Mouse (Mus musculus) right cerebral cortex, postnatal 4 days (tissue): ENCODE results near the gene Tmem150b.

ENCODE experiments used
- DNase-seq: peaks from one replicate; pipeline ENCODE4 v3.0.0-alpha.2; 2022

Tmem150b gene

GRCm38 (mm10) chr7:4725169-4725568, at the start of gene Tmem150b:
Gene Tmem150b (minus strand): TSS chr7:4725249.
- DNase-seq = no peak

GRCm38 (mm10) chr7:4771202-4771601, 46.2 kb upstream of the Tmem150b start, which contains the start of gene Fam71e2:
Gene Fam71e2 (minus strand): TSS chr7:4771302.
- no peak for DNase-seq

DNA sequence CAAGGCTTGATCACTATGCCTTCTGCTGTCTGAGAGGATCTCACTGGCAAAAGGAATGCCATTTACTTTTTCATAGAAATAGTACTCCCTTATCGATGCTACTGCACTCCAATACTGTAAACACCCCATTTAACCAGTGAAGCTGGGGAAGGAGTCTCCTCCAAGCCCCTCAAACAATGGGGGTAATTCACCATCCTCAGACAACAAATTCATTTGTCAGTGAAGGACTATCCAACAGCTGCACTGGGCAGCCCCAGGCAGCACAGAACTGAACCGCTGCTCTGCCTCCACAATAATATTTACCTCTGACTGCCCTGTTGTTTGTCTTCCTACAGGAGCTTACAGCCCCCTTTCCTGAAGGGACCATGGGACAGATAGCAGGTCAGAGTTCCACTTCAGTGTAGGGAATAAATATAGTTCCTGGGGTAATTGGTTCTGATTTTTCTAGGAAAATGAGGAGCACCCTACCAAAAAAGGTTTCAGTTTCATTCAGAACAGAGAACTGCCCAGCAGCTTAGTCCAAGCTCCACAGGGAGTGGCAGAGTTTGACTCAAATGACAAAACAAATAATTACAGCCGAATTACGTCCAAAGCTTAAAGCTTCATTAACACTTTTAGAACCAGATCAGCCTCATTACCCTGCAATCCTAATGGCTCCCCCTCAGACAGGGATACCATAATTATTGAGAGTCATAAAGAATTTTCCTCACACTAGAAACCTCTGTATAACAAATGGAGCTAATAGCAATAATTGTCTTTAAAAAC, 40.1 kb upstream of the Tmem150b start:
- no peak for DNase-seq

GRCm38 (mm10) chr7:4759670-4760069, 34.6 kb upstream of the Tmem150b start:
- no peak for DNase-seq

DNA sequence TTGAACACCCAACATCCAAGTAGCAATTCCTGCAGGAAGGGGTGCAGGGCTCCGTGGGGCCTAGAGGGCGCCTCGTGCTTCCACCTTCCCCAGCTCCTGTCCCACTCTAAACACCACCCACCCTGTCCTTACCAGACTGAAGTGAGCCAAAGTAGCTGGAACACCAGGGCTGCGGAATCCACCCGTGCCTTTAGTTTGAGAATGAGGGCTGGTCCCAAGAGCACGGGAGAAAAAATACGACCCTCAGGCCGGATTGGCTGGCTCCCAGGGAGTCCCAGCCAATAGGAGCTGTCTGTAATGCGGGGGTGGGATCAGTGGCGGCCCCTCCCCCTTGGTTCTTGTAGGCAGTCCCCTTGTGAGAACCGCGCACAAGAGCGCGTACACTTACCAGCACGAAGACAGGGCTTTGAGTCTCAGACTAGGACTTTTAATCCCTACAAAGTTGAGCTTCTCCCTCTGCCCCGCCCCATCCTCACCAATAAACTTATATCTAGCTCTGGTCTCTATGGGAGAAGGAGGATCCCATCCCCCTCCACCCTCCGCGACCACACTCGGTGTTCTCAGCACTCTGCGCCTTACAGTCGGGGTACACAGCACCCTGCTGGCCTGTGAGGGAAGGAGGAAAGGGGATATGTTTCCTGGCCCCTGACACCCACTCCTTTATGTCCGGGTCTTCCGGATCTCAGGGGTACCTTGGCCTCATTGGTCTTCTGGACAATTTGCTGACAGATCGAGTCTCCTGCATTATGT, 27.9 kb upstream of the Tmem150b start, which contains the start of gene Cox6b2:
TSS of gene Cox6b2 (minus strand) at position 274 of the 750 bp plus-strand sequence.
- DNase-seq = peak; percentile 85

DNA sequence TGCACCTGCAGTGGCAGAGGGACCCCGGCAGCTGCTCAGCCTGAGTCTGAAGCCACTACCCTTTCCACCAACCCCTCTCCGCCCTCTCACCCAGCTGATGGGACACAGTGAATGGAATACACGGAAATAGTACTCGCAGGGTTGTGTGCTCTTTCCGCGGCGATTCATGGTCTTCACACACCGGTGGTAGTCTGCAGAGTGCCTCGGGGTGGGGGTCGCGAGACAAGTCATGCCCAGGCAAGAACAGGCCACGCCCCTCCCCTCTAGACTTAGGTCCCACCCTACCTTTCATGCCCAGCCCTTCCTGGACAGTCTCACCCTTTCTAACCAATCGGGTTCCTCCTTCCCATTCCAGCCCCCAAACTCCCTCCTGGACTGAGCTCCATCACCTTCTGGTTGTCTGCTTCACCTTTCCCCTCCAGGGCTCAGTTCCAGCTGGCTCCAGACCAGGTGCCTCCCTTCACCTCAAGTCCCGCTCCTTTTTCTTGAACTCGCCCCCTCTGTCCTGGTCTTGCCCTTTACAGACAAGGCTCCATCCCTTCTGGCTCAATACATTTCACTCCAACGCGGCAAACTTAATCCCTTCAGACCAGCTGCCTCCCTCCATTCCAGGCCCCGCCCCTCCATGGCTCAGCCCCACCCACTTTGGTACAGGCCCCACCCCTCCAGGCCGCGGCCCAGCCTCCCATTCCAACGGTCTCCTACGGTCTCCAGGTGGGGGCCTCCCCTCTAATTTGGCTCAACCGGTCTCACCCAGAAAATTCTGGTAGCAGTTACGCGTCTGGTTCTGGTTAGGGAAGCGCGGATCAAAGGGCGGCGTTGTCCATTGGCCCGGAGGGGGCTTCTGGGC, 27.1 kb upstream of the Tmem150b start:
- DNase-seq = peak; percentile 30

GRCm38 (mm10) chr7:4749169-4749568, 24.1 kb upstream of the Tmem150b start:
- no peak for DNase-seq

DNA sequence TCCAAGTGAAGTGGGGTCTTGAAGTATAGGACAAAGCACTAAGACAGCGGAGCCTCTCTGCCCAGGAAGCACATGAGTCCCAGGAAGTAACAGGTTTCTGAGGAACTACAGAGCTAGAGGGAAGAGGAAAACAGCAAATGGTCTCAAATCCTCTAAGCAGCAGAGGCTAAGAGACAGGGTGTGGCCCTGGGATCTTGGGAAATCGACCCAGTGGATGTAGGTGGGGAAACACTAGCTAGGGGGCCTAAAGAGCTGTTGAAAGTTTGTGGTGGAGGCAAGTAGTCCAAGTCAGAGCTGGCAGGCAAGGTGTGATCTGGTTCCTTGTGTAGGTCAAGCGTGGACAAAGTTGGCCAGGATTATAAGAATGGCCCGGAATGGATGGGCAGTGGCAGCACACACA, 23.3 kb upstream of the Tmem150b start:
- DNase-seq = no peak

DNA sequence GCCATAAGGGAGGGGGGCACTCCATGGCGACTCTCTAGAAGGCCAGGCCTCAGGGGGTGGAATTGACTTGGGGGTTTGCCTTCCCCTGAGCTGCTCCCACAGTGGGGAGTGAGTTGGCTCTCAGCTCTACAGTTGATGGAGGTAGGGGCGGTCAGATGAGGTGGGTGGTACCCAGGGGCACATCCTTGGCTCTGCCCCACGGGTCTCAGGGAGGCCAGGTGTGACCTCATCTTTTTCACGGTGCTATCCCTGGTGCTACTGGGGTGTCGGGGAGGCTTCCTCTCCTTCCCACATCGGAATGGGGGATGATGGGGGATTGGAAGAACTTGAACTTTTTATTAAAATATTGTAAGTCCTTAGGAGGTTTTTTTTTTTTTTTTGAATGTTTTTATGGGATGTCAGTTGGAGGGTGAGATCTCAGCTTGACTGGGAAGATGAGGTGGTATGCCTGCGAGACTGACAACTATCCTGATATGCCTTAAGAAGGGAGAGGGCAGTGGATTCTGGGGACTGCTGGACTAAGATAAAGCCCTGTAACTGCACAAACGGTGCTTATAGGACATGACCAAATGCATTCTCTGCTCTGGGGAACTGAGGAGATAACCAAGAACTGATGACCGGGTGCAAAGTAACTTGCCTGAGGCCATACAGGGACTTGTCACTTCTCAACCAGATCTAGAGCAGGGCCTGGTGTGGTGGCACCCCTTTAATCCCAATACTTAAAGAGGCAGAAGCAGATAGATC, 22.3 kb upstream of the Tmem150b start:
- DNase-seq = no peak

- no peak for DNase-seq
Measured at GRCm38 (mm10) chr7:4746326-4746980, 21.4 kb upstream of the Tmem150b start.

- DNase-seq = no peak
Measured at GRCm38 (mm10) chr7:4744886-4745285, 19.8 kb upstream of the Tmem150b start.

GRCm38 (mm10) chr7:4743354-4743753, 18.3 kb upstream of the Tmem150b start:
- no peak for DNase-seq

DNA sequence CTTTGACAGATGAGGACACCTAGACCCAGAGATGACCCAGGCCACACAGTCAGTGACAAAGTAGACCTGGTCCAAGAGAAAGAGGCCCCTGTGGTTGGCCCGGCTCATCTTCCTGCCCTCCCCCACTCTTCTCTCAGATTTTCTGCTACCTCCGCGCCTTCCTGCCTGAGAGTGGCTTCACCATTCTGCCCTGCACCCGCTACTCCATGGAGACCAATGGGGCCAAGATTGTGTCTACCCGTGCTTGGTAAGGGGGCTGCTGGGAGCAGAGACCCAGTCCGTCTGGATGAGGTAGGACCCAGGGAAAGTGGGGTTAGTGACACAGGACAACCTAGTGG, 17.4 kb upstream of the Tmem150b start:
- no peak for DNase-seq

DNA sequence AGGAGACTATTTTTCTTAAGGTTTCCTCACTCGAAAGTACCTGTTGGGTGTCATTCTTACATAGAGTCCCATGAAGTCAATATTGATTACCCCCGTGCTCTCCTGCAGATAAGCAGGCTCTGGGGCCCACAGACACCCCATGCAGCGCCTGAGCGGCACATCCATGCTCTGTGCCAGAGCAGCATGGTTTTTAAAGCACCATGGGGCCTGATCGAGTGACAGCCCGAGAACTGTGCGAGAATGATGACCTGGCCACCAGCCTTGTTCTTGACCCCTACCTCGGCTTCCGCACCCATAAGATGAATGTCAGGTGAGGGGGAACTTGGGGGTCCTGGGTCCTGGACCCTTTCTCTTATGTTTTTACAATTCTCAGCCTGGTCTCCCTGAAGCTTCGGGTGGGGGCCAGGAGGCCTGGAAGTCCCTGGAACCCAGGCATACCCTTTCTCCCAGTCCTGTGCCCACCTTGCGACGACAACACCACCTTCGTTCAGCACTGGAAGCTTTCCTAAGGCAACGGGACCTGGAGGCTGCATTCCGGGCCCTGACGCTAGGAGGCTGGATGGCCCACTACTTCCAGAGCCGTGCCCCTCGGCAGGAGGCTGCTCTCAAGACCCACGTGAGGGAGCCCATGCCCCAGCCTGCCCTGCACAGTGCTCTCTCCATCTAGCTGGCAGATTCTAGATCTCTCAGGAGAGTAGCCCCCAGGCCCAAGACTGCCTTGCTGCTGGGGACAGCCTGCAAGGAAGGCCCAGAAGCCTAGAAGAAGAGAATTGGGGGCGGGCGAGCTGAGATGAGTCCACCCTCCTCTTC, 16.8 kb upstream of the Tmem150b start:
- DNase-seq = no peak

DNA sequence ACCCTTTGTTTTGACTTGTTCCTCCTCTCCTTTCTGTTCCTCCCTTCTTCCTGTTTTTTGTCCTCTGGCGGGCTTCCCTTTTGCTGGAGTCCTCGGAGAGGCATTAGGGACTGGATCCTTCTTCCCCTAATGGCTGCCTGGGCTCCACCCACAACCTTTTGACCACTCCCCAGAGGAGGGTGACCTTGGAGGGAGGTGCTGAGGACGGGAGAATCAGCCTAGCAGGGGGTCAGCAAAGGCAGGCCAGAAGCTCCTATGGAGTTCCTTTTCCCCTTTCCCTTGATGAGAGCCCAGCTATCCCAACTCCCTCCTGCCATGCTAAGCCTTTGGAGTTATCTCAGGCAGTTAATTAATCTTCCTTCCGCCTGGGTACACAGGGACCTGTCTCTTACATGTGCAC, 16.1 kb upstream of the Tmem150b start:
- peak; percentile 29 for DNase-seq

DNA sequence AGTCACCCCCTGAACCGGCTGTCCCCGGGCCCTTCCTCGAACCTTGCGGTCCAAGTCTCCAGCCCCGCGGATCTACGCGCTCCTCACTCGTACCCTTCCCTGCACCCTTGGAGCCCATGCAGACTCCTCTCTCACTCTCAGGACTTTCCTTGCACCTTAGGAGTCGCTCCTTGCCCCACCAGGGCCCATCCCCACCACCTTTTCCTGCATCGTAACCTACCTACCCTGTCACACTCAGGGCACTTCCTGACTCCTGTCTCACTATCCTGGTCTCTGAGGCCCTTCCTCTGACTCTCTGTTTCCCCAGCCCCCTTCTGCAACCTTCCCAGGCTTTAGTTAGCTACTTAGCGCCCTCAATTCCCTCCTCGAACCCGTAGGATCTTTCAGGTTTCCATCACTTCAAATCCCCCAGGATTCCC, 15.3 kb upstream of the Tmem150b start:
- no peak for DNase-seq

- DNase-seq = peak; percentile 90
Measured at GRCm38 (mm10) chr7:4739544-4740275, 14.7 kb upstream of the Tmem150b start, which contains the start of gene Kmt5c. Gene Kmt5c (plus strand): TSS chr7:4740115.

GRCm38 (mm10) chr7:4739041-4739543, 14.0 kb upstream of the Tmem150b start:
- no peak for DNase-seq

GRCm38 (mm10) chr7:4732968-4733392, 7.9 kb upstream of the Tmem150b start:
- DNase-seq = no peak

DNA sequence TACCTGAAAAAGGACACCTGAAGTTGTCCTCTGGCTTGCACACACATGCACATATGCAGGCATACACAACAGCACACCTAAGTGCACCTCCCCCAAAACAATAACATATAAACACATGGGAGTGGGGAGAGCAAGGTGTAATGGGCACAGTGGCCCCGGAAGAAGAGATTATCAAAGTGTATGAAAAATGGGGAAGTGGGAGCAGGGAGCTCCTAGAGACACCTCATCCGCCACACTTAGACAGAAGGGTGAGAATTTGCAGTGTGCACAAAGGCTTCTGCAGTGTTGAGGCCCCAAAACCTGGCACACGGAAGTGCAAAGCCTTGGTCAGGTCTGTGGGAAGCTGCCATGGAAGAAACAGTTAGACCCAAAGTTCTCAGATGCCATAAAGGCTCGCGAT, 6.0 kb upstream of the Tmem150b start:
- no peak for DNase-seq
